Mouse (Mus musculus) heart, adult 8-10 months (tissue): ENCODE measurements around the gene Prtn3. TPM values are rescaled to one million over a fixed set of nuclear protein-coding genes. Genes with fewer than 3 reads are reported as not detected.

ENCODE experiments used
- DNase-seq: peaks from one replicate; pipeline ENCODE4 v3.0.0; 2022; ENCODE audit warnings: low spot score
- total RNA-seq, 4 experiments: library from RNA; stranded (reverse); gene quantifications; 2 replicates each; pipeline ENCODE4 v1.2.4; 2022

The Prtn3 gene
- total RNA-seq, 4 experiments from 2014 or later = 2.4 TPM; not detected in 3

DNA sequence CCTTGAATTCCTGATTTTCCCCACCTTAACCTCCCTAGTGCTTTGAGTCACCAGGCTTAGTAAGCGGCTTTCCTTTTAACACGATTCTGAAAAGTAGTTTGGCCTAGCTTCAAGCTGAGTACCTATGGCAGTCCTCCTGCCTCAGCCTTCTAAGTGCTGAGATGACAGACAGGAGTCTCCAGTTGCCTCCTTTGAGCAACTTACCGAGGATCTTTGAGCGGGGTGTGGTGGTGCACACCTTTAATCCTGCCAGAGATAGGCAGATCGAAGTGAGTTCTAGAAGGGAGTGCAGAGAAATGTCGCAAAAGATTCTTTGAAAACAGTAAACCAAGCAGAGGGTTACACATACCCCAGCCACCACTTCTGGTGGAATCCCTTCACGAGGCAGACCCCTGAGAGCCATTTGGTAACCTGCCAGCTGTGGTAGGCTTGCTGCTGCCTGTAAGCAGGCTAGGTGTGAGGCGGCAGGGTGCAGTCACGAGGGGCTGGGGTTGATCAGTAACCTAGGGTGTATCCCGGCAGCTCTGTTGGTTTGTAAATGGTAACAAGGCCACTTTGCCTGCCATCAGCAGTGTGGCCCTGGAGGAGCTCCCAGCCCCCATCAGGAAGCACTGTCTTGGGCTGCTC, 18.6 kb upstream of the Prtn3 start:
- DNase-seq = no peak

GRCm38 (mm10) chr10:79856280-79856679, 18.0 kb upstream of the Prtn3 start:
- DNase-seq = no peak

- no peak for DNase-seq
Measured at GRCm38 (mm10) chr10:79856704-79857451, 17.4 kb upstream of the Prtn3 start.

- peak; percentile 71 for DNase-seq
Measured at GRCm38 (mm10) chr10:79857452-79857811, 16.8 kb upstream of the Prtn3 start.

GRCm38 (mm10) chr10:79857894-79858293, 16.4 kb upstream of the Prtn3 start:
- no peak for DNase-seq

GRCm38 (mm10) chr10:79858416-79859074, 15.7 kb upstream of the Prtn3 start:
- DNase-seq = no peak

DNA sequence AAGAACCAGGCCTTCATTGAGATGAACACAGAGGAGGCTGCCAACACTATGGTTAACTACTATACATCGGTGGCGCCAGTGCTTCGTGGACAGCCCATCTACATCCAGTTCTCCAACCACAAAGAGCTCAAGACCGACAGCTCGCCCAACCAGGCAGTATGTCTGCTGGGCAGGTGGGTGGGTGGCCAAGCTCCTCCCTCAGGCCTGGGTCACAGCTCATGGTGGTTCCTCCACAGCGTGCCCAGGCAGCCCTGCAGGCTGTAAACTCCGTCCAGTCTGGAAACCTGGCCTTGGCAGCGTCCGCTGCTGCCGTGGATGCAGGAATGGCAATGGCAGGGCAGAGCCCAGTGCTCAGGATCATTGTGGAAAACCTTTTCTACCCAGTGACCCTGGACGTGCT, 15.2 kb upstream of the Prtn3 start:
- DNase-seq = no peak

GRCm38 (mm10) chr10:79860079-79860911, 14.0 kb upstream of the Prtn3 start:
- no peak for DNase-seq

DNA sequence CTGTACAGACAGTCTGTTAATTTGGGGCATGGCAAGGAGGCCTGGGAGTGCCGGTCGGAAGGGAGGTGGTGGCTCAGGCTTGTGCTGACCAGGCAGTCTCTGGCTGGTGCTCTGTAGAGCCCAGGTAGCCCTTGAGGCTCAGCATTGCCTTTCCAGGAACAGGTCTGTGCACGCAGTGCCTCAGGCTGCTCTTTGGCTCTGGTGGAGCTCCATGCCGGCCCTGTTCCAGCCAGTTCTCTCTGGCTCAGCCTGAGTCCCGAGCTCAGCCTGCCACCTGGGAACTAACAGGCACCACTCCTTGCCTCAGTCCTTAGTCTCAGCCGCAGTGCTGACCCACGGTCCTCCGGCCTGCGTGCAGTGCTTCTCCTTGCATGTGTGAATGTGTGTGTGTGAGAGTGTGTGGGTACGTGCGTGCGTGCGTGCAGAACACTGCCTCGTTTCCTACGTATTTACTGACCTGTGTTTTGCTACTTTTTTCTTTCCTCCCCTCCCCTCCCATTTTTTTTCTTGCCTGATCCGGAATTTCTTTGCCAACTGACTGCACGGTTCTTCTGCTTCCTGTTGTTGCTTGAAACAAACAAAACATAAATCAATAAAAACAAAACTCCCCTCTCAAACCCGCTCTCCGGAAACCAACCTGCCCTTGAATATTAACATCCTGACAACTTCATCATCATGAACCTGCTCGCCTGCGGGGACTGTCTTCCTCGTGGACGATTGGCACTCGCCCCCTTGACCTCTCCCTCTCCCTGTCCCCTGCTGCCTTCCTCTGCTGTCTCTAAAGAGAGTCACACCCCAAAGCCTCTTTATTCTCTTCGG, 12.8 kb upstream of the Prtn3 start:
- DNase-seq = no peak

DNA sequence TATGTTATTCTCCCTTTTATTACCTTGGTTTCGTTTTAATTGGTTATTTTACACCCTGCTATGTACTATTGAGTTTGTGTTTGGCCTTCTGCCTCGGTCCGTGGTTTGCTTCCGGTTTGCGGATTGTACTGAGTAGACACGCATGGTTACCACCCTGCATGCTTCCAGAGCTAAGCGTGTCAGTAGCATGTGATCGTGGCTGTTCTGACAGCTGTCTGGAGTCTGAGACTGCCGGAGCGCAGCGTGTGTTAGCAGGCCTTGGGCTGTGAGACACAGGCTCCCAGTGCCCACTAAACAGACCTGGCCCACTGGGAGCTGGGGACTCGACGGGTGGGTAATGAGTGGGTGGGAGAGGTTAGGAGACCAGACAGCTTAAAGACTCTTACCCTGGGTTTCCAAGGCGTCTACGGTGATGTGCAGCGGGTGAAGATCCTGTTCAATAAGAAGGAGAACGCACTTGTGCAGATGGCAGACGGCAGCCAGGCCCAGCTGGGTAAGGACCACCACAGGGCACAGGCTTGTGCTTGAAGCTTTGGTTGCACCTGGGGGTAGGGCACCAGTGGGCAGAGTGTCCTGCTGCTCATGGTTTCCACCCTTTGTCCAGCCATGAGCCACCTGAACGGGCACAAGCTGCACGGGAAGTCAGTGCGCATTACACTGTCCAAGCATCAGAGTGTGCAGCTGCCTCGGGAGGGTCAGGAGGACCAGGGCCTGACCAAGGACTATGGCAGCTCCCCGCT, 12.1 kb upstream of the Prtn3 start:
- DNase-seq = no peak

- no peak for DNase-seq
Measured at GRCm38 (mm10) chr10:79862925-79863324, 11.4 kb upstream of the Prtn3 start.

- DNase-seq = no peak
Measured at GRCm38 (mm10) chr10:79864351-79865188, 9.7 kb upstream of the Prtn3 start.

DNA sequence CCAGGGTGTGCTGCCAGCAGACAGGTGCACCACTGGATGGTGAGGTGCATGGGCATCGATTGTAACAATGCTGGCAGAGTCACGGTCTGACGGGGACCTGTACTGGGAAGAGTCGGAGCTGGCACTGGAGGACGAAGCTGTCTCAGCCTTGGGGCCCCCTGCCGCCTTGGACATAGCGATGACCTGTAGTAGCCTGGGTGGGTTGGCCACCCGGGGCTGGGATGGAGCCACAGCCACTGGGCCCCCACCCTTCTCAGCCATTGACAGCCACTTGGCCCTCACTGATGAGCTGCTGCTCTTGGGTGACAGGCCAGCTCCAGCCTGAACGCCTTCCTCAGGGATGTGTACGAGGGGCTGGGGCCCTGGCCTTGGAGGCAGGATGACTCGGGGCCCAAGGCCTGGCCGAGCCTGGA, 9.1 kb upstream of the Prtn3 start:
- DNase-seq = no peak

DNA sequence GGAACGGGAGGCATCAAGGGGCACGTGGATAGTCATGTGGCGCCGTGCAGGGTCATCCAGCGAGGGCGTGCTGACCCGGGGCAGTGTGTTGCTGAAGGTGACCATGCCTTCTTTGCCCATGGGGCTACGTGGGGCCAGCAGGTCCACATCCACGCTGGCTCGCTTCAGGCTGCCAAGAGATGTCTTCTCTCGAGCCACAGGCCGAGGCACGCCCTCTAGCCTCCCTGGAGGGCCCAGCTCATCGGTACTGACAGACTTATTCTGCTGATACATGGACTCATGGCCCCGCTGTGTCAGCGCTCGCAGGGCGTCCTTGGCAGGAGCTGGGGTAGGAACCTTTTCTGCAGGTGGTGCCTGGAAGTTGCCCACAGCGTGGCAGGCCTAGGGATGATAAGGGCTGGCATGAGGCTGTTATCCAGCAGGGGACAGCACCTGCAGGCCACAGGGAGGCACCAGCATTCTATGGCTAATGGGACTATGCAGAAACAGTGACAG, 8.4 kb upstream of the Prtn3 start:
- no peak for DNase-seq

- no peak for DNase-seq
Measured at GRCm38 (mm10) chr10:79866601-79867000, 7.7 kb upstream of the Prtn3 start.

DNA sequence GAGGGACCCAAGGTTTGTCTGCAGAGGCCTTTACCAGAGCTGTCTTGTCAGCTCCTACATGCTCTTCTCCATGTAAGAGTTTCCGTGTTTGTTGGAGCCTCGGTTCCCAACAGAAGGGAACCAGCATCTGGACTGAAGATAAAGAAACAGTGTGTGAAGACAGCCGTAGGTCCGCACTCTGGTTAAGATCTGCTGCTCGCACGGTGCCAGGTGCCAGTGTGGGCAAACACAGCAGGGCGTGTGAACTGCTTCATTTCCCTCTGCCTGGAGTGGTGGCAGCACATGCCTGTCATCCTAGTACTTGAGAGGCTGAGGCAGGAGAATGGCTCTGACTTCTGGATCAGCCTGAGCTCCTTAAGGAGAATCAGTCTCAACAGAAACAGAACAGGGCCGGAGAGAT, 2.4 kb upstream of the Prtn3 start:
- no peak for DNase-seq

DNA sequence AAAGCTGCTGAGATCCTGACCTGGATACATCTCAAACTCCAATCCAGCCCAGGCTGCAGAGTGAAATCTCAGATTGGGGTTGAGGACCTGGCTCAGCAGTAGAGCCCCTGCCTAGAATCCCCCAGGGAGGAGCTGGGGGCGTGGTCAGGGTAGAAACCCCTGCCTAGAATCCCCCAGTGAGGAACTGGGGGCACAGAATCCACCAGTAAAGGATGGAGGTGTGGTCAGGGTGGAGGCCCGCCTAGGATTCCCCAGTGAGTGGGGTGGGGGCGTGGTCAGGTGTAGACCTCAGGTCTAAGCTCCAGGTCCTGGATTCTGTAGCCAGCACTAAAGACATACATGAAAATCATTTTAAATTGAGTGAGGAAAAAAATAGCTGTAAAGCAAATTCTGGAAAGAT, 1.4 kb upstream of the Prtn3 start:
- no peak for DNase-seq

GRCm38 (mm10) chr10:79873313-79873712, 963 bp upstream of the Prtn3 start:
- no peak for DNase-seq

GRCm38 (mm10) chr10:79873715-79874289, 474 bp upstream of the Prtn3 start:
- no peak for DNase-seq
